Mouse (Mus musculus) retina, adult 2 months (tissue): ENCODE results near the gene Fhl1.

Experiments
- DNase-seq: peaks from one replicate; pipeline ENCODE4 v3.0.0-alpha.2; 2012; ENCODE audit warnings: low read depth, low spot score

The Fhl1 gene

DNA sequence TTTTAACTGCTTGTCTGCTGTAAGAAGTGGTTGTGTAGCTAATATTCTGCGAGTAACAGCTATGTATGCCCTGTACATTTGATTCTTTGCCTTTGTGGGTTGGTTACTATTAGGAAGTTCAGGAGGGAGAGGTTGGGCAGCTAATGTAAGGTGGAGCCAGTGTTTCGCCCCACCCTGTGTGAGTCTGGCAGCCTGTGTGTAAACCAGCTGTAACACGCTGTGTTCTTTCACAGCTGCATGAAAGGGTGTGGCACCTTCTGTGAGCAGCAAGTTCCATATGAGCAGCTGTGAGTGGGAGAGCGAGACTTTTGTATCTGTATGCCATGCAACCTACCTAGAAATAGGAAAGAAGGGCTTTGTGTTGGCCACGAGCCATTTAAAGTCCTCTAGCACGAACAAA, 20.6 kb downstream of the Fhl1 start:
- no peak for DNase-seq

DNA sequence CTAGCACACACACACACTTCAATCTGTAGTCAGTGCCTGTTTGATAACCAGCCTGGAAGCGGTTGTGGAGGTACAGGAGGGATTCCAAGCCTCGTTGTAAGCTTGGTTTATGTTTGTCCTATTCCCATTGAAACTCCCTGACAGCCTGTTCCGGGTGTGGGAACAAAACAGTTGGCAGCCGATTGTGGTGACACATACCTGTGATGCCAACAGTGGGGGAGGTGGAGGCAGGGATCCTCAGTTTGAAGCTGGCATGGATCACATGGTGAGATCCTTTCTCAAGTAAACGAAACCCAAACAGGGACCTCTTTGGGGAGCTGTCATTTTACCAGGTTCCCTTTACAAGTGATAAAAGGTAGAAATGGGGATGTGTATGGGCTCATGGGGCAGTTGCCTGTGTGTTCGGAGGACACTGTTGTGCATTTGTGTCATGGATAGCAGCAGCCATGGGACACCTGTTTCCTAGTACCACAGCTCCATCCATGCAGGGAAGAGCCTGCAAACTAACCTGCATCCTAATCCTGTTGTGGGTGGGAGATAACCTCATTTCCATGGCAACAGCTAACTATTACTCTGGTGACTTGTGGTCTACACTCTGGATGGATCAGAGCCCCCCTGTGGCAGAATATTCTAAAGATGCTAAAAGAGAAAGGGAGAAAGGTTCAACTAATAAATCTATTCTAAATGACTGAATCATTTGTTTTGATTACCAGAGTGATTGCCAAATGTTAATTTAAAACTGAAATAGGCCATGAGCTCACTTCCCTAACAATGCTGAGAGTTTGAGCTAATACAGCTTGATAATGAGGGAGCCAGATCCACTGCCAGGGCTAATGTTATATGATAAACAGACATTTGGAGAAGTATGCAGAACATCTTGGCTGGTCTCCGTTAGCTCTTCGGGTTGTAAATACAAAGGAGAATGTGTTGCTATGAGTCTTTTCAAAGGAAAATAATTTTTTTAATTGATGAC, 22.0 kb downstream of the Fhl1 start:
- no peak for DNase-seq

DNA sequence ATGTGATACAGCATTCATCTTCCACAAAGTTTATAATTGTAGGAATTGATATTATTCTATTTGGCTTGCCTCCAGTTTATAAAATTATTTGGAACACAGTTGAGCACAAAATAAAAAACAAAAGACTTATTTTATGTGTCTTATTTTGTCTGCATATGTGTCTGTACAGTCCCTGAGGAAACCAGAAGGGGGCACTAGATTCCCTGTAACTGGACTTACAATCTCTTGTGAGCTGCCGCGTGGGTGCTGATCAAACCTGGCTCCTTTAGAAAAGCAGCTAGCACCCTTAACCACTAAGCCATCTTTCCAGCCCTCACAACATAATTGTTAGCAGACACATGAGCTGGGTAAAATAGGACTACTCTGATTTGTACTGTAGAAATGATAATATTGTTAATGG, 24.1 kb downstream of the Fhl1 start:
- DNase-seq: no peak

DNA sequence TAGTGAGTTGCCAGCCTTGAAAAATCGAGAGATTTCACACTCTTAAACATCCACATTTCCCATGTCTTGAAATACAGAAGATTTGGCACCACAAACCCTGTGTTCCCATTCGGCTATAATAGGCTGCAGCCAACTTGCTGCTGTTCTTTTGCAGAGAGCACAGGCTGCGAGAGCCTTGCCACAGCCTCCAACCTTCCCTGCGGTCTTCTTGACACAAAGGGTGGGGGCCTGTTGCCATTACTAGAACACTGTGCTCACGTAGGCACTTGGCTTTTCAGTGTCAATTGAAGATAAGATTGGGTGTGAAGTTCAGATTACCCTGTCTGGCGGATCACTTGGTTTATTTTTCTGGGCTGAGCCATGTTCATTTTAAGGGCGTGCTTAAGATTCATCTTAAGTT, 24.8 kb downstream of the Fhl1 start:
- no peak for DNase-seq

DNA sequence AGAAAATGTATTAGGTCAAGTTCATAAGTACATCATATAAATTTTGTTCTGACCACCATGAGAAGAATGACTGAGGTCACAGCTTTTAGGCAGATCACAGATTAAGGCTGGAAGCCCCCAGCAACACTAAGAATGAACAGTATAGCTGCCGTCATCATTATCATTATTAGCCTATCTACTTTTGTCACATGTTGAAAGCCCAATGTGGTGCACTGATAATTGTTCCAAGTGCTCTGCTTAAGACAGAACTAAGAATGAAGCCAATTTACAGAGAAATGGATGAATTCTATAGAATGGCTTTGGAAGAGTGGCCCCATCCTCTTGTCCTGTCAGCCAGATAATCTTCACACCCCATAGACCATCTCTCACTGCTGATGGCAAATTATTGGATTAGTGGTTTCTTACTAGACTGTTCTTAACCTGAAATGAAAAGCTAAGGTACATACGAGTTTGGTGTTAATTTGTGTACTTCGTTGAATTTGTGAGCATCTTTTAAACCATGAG, 28.7 kb downstream of the Fhl1 start:
- no peak for DNase-seq

DNA sequence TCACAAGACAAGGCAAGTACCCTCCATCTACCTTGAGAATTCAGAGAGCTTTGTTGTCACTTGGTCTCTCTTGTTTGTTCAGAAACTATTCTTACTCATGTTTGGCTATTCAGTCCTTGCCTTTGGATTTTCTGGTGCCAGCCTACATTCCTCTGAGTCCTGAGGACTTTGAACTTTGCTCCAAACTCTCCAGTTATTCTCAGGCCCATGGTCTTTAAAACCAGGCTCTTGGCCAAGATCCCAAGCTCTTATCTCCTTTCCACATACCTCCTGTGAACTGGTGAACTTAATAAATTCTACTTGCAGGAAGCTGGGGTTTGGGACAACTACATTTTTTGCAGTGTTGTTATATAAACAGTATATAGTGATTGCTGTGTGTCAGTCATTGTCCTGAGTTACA, 38.3 kb downstream of the Fhl1 start:
- DNase-seq: no peak

DNA sequence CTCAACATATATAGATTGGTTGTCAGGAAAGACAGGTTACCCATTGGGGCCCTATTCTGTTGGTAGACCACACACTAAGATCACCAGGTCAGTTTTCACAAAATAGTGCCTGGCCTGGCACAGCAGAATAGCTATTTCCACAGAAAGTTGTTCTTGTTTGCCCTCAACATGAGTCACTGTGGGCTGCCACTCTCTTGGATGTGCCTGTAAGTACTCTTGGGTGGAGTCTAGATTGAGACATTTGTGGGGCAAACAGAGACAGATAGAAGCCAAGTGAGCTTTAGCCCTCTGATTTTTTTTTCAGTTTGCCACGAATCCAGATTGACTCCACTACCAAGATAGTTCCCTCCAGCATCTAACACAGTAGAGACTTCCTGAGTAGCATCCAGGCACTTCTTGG, 40.2 kb downstream of the Fhl1 start:
- no peak for DNase-seq

DNA sequence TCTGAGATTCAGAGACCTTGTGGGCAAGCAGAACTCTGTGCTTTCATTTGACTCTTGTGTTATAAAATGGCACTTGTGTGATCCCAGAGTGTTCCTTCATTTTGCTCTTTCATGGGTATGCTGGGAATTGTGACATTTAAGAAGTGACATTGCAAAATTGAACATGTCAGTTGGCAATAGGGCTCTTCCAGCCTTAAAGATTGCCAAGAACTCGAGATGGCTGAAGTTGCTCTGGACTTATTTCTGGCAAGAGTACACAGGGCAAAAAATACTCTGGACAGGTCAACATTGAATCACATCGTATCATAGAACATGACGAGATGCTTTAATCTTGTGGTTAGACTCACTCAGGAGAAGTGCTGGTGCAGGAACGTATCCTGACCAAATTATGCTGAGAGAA, 41.7 kb downstream of the Fhl1 start:
- no peak for DNase-seq

DNA sequence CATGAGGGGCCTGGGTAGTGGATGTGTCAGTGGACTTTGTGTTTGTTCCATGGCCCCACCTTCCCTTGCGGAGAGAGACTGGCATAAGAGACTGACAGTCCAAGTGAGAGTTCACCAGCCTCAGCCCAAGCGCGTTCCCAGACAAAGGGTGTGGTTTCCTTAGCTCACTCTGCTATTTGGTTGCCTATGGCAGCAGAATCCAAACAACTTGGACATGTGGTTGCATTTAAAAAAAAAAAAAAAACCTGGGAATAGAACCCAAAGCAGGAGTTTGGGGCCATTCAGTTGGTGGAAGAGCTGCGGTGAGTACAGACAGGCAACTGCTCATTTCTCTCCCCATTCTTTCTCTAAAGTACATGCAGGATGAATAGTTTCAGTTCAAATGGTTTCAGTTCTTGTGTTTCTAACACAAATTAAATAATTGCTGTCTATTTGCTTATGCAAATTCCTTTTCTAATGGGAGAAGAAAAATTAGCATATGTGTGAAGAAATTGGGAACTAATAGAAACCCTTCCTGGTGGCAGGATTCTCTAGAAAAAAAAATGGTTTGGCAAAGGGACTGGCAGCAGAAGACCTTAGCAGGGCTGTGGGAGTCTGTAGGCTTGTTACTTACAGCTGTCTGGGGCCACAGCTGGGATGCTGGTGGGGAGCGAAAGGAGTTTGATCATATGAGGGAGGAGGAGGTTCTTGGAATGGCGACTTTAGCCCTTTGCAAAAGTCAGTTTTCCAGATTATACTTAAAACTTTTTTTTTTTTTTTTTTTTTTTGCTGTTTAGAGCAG, 54.9 kb downstream of the Fhl1 start:
- no peak for DNase-seq

DNA sequence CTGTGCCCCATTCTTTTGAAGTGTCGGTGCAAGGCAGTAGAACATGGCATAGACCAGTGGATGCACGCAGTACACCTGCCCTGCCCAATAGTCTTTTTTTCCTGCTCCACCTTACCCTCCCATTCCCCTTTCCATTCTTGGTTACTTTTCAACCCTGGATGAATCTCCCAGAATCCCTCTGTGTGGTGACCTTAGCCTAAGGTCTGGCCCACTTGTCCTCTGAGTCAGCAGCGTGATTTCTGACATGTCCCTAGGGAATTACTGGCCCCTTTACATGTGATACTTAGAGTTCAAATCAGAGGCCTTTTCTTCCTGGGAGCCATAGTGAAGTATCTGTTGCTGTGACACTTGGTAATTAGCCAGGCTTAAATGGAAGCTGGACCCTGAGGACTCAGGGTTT, 55.9 kb downstream of the Fhl1 start:
- no peak for DNase-seq

DNA sequence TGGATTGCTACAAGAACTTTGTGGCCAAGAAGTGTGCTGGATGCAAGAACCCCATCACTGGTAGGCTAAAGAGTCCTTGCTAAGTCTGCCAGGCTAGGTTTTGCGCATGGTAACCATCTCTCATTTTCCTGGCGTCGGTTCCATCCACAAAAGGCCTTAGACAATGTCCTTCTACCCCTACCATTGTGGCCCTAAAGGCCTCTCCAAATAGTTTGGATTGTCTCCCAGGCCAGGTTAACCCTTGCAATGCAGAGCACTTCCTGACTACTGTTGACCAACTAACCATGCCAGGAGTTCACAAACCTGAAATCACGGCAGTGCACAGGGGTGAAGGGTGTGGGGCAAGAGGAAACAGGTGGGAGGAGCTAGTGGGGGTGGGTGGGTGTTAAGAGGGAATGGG, 59.0 kb downstream of the Fhl1 start:
- DNase-seq: no peak

DNA sequence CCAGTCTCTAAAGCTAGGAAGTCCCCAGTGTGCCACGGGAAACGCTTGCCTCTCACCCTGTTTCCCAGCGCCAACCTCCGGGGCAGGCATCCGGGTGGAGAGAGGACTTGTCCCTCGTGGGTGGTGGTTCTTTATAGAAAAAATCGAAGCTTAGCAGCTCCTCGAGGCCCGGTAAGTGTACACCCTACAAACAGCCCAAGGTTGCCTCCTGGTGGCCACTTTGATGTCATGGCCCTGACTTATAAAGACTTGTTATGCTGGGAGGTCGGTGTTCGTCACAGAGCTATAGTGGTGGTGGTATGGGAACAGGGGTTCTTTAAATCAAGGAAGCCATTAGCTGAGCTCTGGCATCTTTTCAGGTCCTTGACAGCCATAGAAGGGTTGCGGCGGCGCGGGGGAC, 59.7 kb downstream of the Fhl1 start:
- DNase-seq: no peak

DNA sequence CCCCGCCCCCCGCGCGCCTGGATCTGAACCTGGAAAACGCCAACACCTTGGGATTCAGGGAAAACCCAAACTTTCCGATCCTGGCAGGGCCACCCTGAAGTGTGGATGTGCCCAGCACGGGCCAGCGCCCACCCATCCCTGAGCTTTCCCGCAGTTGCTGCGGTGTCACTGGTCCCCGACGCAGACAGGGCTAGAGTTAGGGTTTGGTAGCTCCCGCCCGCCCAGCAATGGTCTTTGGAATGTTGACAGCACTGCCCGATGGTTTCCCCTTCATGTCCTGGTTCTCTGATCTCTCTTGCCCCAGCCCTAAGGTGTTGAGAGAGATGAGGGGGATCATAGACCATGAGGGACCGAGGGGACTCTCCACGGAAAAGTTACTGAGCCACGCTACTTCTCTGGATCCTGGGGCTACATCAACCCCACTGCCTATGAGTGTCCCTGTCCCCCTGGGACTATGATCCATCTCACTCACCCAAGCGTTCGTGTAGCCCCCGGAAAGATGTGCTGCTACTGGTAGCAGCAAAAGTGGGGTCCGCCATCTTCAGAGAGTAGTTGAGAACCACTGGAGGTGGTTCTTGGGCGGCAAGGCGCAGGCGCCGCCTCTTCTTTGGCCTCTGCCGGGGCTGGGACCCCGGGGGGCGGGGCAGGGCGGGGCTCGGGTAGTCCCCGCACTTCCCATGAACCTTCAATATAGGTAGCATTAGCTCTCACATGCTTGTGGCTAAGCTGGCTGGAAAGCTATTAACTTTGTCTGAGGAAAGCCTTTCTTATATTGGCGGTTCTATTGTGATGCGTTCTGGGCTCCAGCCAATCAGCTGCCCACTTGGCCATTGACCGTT, 90.4 kb downstream of the Fhl1 start, which contains the start of gene Map7d3:
Map7d3 (minus strand) TSS at position 562 of the 839 bp plus-strand sequence.
- no peak for DNase-seq

DNA sequence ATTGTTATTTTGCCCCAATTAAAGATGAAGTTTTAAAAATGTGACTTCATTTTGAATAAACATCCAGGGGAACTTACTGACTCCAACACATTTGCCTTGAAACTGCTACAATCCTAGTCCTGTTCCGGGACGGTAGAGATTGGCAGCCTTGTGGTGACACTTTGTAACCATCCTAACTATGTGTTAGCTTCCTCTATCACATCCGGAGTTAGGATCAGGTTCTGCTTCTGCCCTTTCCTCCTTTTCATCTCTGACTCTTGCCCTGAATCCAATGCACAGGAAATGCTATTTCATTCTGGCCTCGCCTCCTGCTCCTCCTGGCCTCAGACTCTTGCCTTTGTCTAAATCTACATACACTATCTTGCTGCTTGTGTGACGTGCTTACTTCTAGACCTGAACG, 95.9 kb downstream of the Fhl1 start:
- no peak for DNase-seq

DNA sequence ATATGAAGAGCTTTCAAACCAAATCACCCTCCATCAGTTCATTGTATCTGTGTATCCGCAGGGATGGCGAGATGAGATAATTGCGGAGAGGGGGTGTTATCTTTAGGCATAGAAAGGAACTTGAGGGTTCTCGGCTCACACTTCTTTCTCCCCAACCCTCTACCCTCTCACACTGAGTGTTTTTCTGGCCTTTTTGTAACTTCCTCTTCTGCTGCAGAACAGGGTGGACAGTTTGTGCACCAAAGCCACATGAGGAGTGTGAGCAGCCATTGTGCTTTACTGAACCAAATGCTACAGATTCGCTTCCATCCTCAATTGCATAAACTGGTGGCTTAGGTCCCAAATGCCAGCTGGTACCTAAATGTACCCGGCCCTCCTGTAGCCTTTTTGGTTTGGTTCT, 104.3 kb downstream of the Fhl1 start:
- no peak for DNase-seq

DNA sequence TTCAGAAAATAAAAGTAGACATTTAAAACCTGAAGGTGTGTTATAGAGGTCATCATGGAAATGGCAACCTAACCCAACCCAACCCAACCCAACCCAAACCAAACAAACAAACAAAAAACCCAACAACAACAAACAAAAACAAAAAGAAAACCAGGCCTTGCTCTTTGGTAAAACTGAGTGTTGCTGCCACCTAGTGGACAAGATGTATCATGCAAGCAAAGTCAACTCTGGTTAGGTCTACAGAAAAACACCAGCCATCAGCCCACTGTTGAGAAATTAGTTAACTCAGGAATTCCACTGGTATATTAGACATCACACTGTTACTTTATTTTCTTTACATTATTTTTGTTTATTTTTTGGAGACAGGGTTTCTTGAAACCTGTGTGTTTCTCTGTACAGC, 107.8 kb downstream of the Fhl1 start:
- peak; percentile 9 for DNase-seq

DNA sequence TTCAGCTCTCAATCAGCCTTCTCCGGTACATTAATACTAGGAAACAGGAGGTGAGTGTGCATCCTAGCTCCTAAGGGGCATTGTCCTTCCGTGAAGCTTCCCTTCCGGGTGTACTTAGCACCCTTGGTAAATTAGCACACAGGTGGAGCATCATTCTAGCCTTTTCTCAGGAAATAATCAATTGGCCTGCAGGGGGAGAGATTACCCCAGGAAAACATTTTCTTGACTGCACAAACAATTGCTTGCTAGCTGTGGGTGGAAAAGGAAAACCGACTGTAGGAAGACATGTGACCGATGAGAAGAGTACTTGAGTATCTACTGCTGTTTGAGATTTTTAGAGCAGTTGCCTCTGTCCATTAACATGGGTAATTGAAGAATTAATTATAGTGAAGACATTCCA, 109.7 kb downstream of the Fhl1 start:
- no peak for DNase-seq
